Mouse (Mus musculus): ENCODE data around the gene Olfr692.

DNA sequence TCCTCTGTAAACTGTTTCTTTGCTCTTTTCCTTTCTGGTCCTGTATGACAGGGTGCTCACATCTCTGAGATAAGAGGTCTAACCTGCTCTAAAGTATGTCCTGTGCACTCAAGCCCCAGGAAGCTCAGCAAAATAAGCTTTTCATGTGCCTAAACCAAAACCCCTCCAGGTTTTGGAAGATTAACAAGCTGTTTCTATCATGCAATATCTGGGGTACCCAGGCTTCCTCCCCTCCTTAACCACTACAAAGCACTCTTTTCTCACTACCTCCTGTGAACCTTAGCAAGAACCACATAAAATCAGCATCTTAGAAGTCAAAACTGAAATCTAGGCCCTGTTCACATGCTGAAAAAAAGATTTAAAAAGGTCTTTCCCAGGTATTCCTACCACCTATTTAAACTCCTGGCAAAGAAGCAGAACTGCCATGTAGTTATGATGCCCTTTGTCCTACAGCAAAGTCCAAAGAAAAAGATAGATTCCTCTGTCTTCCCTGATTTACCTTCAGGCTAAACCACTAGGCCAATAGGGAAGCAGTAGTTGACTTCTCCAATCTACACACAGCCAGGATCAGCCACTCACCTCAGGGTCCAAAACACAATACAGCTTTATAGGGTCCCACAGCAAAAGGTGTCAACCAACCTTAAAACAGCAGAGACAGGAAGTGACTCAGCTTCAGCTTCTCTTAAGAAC lies 27.2 kb downstream of the Olfr692 start:
- TF ChIP-seq CTCF (IDR thresholded peaks at IDR 0.05; ENCODE audit: extremely low read depth, insufficient read depth, insufficient read length, insufficient replicate concordance): no peak
- no peak for TF ChIP-seq POLR2A (IDR thresholded peaks at IDR 0.05; ENCODE audit: low read depth, low read length)

All from spleen, adult 2 months (tissue).